Mouse (Mus musculus): ENCODE measurements around the gene Zzef1.

The Zzef1 gene

GRCm38 (mm10) chr11:72928516-72928915, 132.5 kb downstream of the Zzef1 start:
- WGBS: 39% methylated on average over 2 of the region's 2 CpGs

DNA sequence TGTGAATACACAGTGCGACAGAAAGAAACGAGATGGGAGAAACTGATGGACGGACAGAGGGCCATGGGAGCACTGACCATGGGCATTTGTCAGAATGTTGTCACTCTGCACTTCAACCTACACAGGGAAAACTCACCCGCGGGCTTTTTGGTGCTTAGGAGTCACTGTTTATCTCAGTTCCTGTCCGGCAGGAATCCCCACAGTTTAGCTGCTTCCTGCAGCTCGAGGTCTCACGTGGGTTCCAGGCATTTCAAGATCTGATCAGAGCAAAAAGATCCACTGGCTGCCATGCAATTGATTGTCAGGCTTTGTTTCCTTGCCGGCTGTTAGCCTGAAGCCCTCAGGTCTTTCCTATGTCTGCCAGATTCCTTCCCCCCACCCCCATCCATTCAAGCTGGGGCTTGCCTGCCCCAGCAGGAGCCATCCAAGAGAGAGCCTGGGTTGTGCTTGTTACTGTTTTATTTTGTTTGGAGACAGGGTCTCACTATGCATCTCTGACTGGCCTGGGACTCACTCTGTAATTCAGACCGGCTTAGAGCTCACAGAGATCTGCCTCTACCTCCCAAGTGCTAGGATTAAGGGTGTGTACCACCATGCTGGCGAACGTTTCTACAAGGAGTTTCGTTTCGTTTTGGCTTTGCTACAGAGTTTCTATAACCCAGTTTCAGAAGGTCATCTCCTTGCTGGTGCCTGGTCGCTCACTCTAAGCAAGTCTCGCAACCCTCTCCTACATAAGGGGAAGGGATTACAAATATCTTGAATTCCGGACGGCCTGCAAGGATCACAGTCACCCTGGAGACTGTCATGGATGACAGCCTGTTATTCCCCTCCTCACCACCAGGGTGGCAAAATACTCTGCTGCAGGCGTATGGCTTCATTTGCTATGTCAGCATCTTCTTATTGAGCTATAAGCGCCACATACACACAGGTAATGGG, 144.4 kb downstream of the Zzef1 start:
- WGBS: 36% methylated on average over 20 of the region's 20 CpGs

DNA sequence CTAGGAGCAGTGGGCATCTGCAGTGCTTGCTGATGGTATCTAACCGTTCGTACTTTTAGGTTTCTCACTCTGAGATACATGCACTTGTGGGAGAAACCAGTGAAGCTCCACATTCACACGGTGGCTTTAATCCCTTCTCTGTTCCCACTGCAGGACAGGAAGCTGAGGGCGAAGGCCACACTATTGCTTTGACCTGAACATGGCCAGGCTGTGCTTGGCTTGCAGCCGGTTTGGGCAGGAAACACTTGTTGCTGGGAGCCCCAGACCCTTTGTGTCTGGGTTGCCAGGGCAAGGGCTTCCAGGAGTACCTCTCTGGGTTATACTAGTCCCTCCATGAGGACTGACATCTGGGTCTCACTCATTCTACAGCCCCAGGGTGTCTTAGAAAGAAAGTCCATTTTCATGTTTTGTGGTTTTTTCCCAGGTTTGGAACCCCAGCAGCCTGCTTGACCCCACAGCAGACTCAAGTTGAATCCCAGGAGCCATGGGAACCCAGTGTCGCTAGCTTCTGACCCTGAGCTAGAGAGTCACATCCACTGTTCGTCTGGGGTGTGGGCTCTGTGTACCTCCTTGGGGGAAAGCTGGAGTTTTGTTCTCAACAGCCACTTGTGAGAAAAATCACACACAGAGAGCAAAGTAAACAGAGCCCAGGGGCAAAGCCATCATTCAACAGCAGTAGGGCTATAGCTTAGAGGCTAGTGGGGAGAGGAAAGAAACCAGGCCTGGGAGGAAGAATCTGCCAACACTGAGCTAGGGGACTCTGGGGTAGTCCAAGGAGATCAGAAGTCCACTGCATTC, 149.2 kb downstream of the Zzef1 start:
- WGBS: 71% methylated on average over 7 of the region's 7 CpGs

DNA sequence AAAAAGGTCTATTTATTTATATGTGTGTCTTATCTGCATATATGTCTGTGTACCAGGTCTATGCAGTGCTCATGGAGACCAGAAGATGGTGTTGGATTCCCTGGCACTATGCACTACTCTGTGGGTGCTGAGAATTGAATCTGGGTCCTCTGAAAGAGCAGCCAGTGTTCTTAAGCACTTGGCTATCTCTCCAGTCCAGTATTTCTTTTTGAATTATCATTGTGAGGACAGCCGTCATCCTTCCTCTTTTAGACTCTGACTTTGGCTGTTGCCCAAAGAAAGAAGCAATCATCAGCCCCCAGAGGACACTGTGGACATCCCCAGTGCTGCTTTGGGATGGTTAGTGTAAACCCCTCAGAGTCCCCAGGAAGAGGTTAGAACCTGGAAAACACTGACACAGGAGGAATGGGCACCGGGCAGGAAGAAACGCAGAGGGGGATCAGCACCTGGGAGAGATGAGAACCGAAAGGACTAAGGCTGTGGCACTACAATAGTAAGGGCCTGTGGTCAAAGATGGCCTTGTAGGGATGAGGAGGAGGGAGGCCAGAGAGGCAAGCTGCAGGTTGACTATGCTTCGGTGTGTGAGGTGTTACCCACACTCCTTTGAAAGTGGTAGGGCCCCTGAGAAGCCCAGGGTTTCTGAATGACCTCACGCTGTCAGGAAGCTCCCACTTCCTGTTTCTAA, 150.0 kb downstream of the Zzef1 start:
- WGBS: 74% methylated on average over 6 of the region's 6 CpGs

DNA sequence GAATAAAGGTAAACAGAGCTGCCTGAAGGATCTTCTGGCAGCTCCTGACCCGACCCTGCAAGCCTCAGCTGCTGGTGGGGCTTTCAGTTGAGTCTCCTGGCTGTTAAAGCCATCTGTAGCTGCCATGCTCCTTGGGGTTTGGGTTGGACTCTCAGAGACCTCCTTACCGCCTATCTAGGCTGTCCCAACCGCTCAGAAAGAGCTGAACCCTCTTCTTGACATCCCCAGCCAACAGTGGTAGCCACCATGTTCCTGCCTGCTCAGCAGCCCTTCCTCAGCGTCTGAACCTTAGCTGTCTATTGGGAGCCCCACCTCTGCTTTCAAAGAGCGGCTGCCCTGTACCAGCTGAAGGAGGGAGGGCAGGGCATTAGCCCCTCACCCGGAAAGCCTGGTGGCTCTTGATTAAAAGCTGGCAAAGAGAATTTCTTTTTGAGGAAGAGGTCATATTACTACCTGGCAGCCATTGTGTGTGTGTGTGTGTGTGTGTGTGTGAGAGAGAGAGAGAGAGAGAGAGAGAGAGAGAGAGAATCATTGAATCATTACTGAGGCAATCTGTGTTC, 150.6 kb downstream of the Zzef1 start:
- 65% methylated on average over 6 of the region's 6 CpGs for WGBS

DNA sequence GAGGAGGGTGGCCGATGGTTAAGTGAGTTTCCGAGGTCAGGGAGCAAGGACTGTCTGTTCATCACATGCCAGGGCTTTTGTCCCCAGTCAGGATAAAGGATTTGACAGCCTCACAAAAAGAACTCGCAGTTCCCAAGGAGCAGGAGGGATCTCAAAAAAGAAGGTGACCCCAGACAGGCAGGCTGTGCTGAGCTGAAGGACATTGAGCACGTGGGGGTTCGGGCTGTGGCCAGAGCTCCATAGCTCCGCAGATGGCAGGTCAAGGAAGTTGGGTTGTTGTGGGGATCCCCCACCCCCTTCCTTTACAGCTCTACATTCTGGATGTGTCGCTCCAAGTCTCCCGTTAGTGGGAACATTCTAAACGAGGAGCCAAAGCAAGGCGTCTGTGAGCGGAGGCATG, 151.8 kb downstream of the Zzef1 start:
- WGBS: 72% methylated on average over 11 of the region's 11 CpGs

DNA sequence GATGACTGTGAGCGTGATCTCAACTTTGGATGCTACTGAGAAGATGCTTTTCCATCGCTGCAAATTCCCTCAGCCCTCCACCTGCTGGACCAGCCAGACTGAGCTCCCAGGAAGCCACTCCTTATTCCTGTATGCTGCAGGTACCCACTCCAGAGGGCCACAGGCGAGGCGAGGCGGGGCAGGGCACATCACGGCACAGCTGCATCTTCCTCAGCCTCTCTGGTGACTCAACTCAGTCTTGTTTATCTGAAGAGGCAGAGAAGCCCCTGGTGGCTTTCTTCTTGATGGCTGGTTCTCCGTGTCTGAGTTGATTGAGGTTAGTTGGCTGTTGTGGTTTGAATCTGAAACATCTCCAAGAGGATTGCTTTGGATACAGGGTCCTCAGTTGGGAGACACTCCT, 152.2 kb downstream of the Zzef1 start:
- 82% methylated on average over 7 of the region's 7 CpGs for WGBS

DNA sequence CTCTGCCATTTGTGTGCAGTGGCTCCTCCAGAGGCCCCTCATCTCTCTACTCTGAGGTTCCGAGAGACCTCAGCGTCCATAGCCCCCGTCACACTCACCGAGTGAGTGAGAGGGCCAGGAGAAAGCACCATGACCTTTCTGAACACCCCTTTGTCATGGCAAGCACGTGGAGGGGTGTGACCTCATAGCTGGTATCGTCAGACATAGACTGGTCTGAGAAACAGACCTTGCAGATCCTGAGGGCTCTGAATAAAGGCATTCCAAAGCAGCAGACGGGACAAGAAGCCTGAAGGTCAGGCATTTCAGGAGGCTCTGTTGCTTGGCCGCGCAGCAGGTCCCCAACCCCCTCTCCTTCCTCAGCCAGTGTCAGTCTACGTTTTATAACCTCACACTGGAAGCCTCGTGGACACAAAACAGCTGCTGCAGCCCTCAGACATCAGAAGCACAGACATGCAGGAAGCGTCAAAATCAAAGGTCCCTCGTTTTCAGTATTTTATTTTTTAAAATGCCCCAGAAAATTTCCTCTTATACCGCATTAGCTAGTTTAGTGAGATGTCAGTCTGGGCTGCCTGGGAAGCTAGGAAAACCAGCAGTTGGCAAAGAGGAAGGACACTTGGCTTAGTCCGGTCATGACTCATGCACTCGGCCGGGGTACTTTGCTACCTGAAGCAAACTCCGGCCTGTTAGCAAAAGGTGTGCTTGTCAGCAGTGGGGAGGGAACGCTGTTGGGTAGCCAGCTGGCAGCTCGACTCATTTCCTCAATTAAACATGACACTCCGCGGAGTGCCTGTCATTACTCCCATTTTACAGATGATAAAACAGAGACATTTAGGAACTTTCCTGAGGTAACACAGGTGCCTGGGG, 155.3 kb downstream of the Zzef1 start:
- WGBS: 80% methylated on average over 22 of the region's 22 CpGs

DNA sequence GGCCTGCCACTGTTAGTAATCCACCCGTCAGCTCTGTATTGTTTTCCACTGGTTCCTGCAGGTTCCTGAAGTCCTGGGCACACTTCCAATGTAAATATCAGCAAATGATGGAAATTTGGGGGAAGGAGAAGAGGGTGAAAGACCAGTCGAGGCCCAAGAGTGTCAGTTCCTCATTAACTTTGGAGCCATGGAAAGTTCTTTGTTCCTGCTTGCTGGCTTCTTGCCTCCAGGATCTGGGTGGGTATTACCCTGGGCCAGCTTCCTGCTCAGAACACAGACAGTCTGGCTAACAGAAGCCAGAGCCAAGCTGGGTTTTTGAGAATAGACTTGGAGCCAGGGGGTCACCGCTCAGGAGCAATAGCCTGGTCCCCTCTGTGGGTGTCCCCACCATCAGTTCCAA, 156.2 kb downstream of the Zzef1 start:
- 69% methylated on average over 3 of the region's 3 CpGs for WGBS

- WGBS: 87% methylated on average over 6 of the region's 6 CpGs
Observed at GRCm38 (mm10) chr11:72952697-72953096, 156.7 kb downstream of the Zzef1 start.

- WGBS: 97% methylated on average over 1 of the region's 1 CpGs
Observed at GRCm38 (mm10) chr11:72953116-72953439, 157.1 kb downstream of the Zzef1 start.

- WGBS: 85% methylated on average over 4 of the region's 4 CpGs
Observed at GRCm38 (mm10) chr11:72953440-72954151, 157.6 kb downstream of the Zzef1 start.

DNA sequence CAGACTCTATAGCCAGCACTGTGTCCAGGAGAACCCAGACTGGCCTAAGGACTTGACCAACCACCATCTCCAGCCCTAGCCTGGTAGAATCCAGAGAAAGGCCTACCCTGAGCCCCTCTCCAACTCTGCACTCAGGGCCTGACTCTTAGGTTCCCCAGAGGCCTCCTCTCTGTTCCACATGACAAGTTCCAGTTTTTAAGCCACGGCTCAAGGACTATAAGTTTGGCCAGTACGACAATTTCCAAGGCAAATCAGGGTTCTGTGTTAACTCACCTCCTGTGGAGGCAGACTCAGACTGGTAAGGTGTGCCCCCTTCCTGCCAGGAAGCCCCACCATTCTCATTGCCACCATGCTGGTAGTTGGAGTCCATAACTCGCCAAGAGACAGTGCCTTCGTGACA, 158.2 kb downstream of the Zzef1 start:
- WGBS: 77% methylated on average over 4 of the region's 4 CpGs

DNA sequence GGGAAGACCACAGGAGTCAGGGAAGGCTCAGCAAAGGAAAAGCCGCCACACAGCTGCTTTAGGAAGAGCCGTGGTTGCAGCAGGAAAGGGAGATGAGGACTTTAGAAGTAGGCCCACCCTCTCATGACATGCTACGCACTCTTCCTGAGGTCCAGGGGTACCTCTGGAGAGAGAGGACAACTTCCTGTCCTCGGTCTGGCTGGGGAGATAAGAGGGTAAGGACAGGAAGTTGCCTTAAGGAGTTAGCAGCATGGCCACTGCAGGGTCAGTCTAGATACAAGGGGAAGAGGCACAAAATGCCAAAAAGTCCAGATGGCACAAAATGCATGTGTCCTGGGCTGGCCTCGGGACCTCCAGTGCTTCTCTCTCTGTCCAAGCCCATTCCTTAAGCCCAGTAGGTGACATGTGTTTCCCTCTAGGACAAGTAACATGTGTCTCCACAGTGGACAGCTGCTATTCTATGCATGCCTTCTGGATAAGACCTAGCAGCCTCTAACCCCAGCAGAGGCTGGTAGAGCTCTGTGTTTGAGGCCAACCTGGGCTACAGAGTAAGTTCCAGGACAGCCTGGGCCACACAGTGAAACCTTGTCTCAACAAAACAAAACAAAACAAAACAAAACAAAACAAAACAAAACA, 159.4 kb downstream of the Zzef1 start:
- WGBS: 84% methylated on average over 5 of the region's 5 CpGs

DNA sequence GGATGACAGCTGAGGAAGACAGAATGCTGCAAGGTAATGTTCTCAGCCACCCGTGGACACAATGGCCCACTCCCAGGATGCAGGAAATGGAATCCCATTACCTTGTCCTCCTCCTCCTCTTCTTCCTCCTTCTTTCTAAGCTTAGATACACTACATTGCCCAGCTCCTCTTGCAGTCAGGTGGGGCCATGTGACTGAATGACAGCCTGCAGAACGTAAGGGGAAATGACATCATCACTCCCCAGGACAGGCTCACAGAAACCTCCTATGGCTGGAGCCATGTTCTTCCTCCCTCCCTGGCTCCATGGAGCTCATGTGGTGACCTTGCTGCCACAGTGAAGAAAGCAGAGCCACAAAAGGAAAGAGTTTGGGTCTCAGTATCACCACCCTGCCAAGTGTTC, 161.3 kb downstream of the Zzef1 start:
- 67% methylated on average over 2 of the region's 2 CpGs for WGBS

DNA sequence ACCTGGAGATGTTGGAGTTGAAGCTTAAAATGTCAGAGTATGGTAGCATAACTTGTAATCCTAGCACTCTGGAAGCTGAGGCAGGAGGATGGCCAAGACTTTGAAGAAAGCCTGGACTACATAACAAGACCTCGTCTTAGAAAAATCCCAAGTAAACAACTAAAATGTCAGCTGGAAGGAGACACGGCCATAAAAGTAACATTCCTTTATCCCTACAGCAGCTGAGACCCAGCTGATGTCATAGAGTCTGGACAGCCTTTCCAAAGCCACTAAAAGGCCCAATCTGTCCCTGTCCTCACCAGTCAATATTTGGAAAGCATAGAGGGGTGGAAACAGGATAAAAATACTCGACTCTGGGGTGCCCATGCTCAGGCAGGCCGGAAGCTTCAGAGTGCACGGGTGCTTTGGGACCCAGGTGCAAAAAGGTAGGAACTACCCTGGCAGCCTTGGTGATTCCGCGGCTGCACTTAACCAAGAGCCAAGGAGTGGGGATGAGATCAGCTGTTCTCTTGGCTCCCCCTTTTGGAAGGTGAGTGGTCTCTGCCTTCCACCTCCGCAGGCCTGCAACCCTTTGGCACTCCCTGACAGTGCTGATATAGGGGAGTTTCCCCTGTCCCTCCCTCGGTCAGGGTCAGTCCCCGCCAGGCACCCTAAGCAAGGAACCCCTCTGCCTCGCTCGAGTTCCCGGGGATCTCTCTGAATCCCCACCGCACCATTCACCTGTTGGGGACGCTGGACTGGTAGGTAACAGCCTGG, 164.1 kb downstream of the Zzef1 start:
- WGBS: 48% methylated on average over 15 of the region's 15 CpGs

GRCm38 (mm10) chr11:72960723-72961071, 164.7 kb downstream of the Zzef1 start:
- WGBS: 17% methylated on average over 15 of the region's 15 CpGs

GRCm38 (mm10) chr11:72961072-72961980, 165.3 kb downstream of the Zzef1 start, which contains the start of gene Atp2a3:
TSS of gene Atp2a3 (plus strand) at chr11:72961169.
- WGBS: 6% methylated on average over 70 of the region's 70 CpGs

Measured in cerebral cortex, adult 2 months (tissue).